ENCODE assay signal across 22 mouse cellular contexts in genomic region chr2:135474107-135474506, GRCm38 (mm10).
"Had no signal": no experiment of that assay in that cellular context is flagged by ENCODE, and none has a peak within 500 bp of the region (broad histone marks: within the 10 kb centered on the region; RNA-seq: fewer than 3 reads in every experiment).

No protein-coding gene starts in this region.

- H3K9ac ChIP-seq: limb, embryonic 13.5 days; liver, embryonic 14.5 days; liver, postnatal 0 days; lung, embryonic 14.5 days; neural tube, embryonic 12.5 days; neural tube, embryonic 15.5 days had no signal

- H3K27ac ChIP-seq: limb, embryonic 13.5 days; liver, embryonic 14.5 days; macrophage; neural tube, embryonic 12.5 days; neural tube, embryonic 15.5 days; stomach, postnatal 0 days had no signal

- H3K4me1 ChIP-seq: neural tube, embryonic 12.5 days; neural tube, embryonic 15.5 days had no signal

- H3K36me3 ChIP-seq: limb, embryonic 13.5 days; neural tube, embryonic 12.5 days; neural tube, embryonic 15.5 days had no signal

- H3K9me3 ChIP-seq: limb, embryonic 13.5 days; neural tube, embryonic 12.5 days; neural tube, embryonic 15.5 days had no signal

- H3K4me2 ChIP-seq: limb, embryonic 13.5 days; liver, embryonic 11.5 days; lung, embryonic 14.5 days; midbrain, embryonic 11.5 days; neural tube, embryonic 12.5 days; neural tube, embryonic 15.5 days had no signal

- H3K27me3 ChIP-seq: limb, embryonic 13.5 days; neural tube, embryonic 12.5 days; neural tube, embryonic 15.5 days had no signal

- ATAC-seq: intestine, postnatal 0 days; liver, postnatal 0 days; lung, postnatal 0 days had no signal

- DNase-seq: kidney, adult 2 months; kidney, postnatal 14 days; kidney, postnatal 4 days; left cerebral cortex, postnatal 4 days; liver, postnatal 0 days; lung, embryonic 14.5 days; midbrain, embryonic 14.5 days; right cerebral cortex, adult 18-20 months; right cerebral cortex, postnatal 14 days; right cerebral cortex, postnatal 4 days; thymus, adult 2 months; thymus, postnatal 36 days had no signal

- H3K4me3 ChIP-seq: limb, embryonic 13.5 days; neural tube, embryonic 12.5 days; neural tube, embryonic 15.5 days had no signal
